Mouse (Mus musculus): ENCODE data around the gene Cacna2d3. TPM values are rescaled to one million over a fixed set of nuclear protein-coding genes. Genes with fewer than 3 reads are reported as not detected.

Gene Cacna2d3
- total and polyA plus RNA-seq, 2 experiments from 2014 or later = 0.19 TPM; not detected in 1

DNA sequence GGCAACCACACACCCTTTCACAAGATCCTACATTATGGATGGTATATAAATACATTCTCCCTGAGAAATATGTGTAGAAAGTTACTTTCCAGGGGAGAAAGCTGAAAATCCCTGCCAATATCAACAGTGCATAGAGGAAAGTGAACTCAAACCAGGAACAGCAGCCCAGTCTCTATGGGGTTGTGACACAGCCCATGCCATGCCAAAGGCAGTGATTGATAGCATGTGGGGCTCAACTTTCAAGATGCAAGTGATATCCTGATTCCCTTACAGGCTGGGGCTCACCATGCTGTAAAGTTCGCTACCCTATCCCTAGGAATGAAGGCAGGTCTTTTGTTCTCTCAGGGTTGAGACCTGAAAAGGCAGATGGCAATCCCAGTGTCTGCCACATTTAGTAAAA, 229.9 kb downstream of the Cacna2d3 start:
- Histone ChIP-seq H3K9me3 (replicated peaks; ENCODE audit: control insufficient read depth, low read length) (no peaks in the 10 kb centered on the region), H3K27ac (ENCODE audit: low read depth) (no peak overlapping the region), H3K27me3 (ENCODE audit: control insufficient read depth, insufficient read depth, low read length) (no peaks in the 10 kb centered on the region), H3K4me3 (ENCODE audit: low read depth, low read length) (no peak overlapping the region), H3K4me1 (ENCODE audit: control insufficient read depth, insufficient read depth) (no peaks in the 10 kb centered on the region), H3K4me2 (ENCODE audit: low read depth, low read length) (no peak overlapping the region), H3K36me3 (replicated peaks; ENCODE audit: control insufficient read depth, insufficient read depth, low read length) (no peaks in the 10 kb centered on the region), H3K9ac (replicated peaks; ENCODE audit: low read depth, low read length) (no peak overlapping the region)
- TF ChIP-seq EP300 (IDR thresholded peaks at IDR 0.05; ENCODE audit: low read depth) = no peak
- no peak for TF ChIP-seq CTCF (IDR thresholded peaks at IDR 0.05; ENCODE audit: low read depth)
- 68% methylated on average over 1 of the region's 1 CpGs for WGBS
- DNase-seq (ENCODE audit: low spot score) (no peak), ATAC-seq (ENCODE audit: insufficient read depth, low read depth) (no peak)

DNA sequence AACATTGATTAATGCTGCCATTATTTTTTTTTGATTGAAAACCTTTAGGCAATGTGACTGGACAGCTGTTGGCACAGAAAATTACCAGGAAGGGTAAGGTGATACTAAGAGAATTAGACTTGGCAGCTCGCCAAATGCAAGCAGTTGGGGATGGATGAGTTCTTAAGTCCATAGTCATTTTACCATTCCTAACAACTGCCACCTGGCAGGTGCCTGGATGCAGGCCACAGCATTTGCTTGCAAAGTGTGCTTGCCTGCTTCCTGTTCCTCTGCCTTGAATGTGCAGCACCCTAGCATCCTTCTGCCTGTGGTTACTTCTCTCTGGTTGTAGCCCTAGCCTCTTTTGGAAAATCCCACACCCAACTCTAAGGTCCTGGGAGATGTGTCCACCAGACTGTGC, 236.2 kb downstream of the Cacna2d3 start:
- DNase-seq (ENCODE audit: low spot score) = no peak
- H3K9me3 ChIP-seq (replicated peaks; ENCODE audit: control insufficient read depth, low read length) = no peaks in the 10 kb centered on the region
- H3K4me1 ChIP-seq (ENCODE audit: control insufficient read depth, insufficient read depth) = no peaks in the 10 kb centered on the region
- H3K4me3 ChIP-seq (ENCODE audit: low read depth, low read length) = no peak overlapping the region
- no peak overlapping the region for H3K9ac ChIP-seq (replicated peaks; ENCODE audit: low read depth, low read length)
- TF ChIP-seq CTCF (IDR thresholded peaks at IDR 0.05; ENCODE audit: low read depth) (no peak), EP300 (IDR thresholded peaks at IDR 0.05; ENCODE audit: low read depth) (no peak)
- no peaks in the 10 kb centered on the region for H3K27me3 ChIP-seq (ENCODE audit: control insufficient read depth, insufficient read depth, low read length)
- H3K27ac ChIP-seq (ENCODE audit: low read depth) = no peak overlapping the region
- WGBS = 41% methylated on average over 1 of the region's 1 CpGs
- no peak overlapping the region for H3K4me2 ChIP-seq (ENCODE audit: low read depth, low read length)
- no peaks in the 10 kb centered on the region for H3K36me3 ChIP-seq (replicated peaks; ENCODE audit: control insufficient read depth, insufficient read depth, low read length)
- no peak for ATAC-seq (ENCODE audit: insufficient read depth, low read depth)

DNA sequence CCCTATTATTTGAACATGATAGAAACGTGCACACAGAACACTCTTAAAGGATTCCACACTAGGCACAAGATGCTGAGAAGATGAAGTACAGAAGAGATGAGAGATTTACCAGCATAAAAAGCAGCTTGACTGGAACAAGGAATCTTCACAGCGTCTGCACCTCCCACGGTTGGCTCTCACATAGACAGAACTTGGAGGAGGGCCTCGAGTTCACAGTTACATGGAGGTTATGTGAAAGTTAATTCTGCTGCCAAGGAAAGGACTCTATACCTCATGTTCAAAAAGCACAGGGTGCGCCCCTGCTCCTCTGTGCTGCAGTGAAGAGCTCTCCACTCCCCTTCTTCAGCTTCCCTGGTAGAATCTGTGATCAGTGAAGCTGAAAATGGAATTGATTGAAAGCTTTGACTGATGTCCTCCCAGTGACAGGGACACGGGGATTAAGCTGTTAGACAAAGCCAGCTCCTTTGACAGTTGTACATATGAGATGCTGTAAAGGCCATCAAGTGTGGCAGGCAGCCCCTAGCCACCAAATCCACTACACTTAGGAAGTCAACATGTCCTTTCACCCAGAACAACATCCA, 243.2 kb downstream of the Cacna2d3 start:
- TF ChIP-seq CTCF (IDR thresholded peaks at IDR 0.05; ENCODE audit: low read depth) = no peak
- no peak for TF ChIP-seq EP300 (IDR thresholded peaks at IDR 0.05; ENCODE audit: low read depth)
- H3K4me3 ChIP-seq (ENCODE audit: low read depth, low read length) = no peak overlapping the region

DNA sequence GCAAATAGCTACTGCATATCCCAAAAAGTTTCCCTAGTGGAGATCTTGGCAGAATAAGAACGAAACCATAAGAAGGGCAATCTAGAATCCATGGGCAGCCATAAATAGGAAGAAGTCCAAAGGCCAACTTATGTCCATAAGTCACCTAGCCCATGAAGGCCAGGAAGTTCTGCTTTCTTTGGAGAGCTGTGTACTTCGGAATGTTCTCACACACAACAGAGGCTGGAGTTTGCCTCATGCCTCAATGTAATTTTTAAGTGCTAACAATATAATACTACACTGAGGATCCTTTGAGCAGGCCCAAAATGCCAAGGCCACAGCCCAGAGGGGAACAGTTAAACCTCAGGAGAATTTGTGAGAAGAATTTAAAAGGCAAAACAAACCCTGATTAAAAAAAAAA, 257.4 kb downstream of the Cacna2d3 start:
- Histone ChIP-seq H3K27me3 (ENCODE audit: control insufficient read depth, insufficient read depth, low read length) (no peaks in the 10 kb centered on the region), H3K4me1 (ENCODE audit: control insufficient read depth, insufficient read depth) (no peaks in the 10 kb centered on the region), H3K36me3 (replicated peaks; ENCODE audit: control insufficient read depth, insufficient read depth, low read length) (no peaks in the 10 kb centered on the region), H3K27ac (ENCODE audit: low read depth) (no peak overlapping the region), H3K9ac (replicated peaks; ENCODE audit: low read depth, low read length) (no peak overlapping the region), H3K9me3 (replicated peaks; ENCODE audit: control insufficient read depth, low read length) (no peaks in the 10 kb centered on the region), H3K4me2 (ENCODE audit: low read depth, low read length) (no peak overlapping the region), H3K4me3 (ENCODE audit: low read depth, low read length) (no peak overlapping the region)
- no peak for TF ChIP-seq CTCF (IDR thresholded peaks at IDR 0.05; ENCODE audit: low read depth)
- TF ChIP-seq EP300 (IDR thresholded peaks at IDR 0.05; ENCODE audit: low read depth) = no peak
- 79% methylated on average over 2 of the region's 2 CpGs for WGBS
- no peak for ATAC-seq (ENCODE audit: insufficient read depth, low read depth)
- no peak for DNase-seq (ENCODE audit: low spot score)

More for the DNA sequence above, 243.2 kb downstream of the Cacna2d3 start:
- Histone ChIP-seq H3K4me1 (ENCODE audit: control insufficient read depth, insufficient read depth) (no peaks in the 10 kb centered on the region), H3K27me3 (ENCODE audit: control insufficient read depth, insufficient read depth, low read length) (no peaks in the 10 kb centered on the region), H3K4me2 (ENCODE audit: low read depth, low read length) (no peak overlapping the region), H3K9ac (replicated peaks; ENCODE audit: low read depth, low read length) (no peak overlapping the region), H3K27ac (ENCODE audit: low read depth) (no peak overlapping the region), H3K36me3 (replicated peaks; ENCODE audit: control insufficient read depth, insufficient read depth, low read length) (no peaks in the 10 kb centered on the region), H3K9me3 (replicated peaks; ENCODE audit: control insufficient read depth, low read length) (no peaks in the 10 kb centered on the region)
- no peak for DNase-seq (ENCODE audit: low spot score)
- ATAC-seq (ENCODE audit: insufficient read depth, low read depth) = no peak
- WGBS = 56% methylated on average over 6 of the region's 6 CpGs

DNA sequence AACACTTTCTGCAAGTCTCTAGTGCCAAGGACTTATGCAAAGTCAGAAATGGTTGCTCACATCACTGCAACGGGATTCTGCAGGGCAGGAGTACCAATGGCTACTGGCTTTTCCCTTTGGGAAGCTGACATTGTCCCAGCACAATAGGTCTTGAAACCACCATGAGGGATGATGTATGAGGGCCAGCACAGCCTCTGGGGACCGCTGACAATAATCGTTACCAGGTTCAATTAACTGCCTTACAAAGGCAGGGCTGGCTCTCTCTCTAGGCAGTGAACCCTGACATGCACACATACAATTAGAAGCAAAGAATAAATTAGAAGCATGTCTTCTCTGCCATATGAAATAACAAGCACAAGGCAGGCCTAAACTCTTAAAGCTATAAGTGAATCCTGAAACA, 272.5 kb downstream of the Cacna2d3 start:
- no peak for DNase-seq (ENCODE audit: low spot score)
- H3K27me3 ChIP-seq (ENCODE audit: control insufficient read depth, insufficient read depth, low read length) = no peaks in the 10 kb centered on the region
- WGBS = 70% methylated on average over 3 of the region's 3 CpGs
- no peaks in the 10 kb centered on the region for H3K9me3 ChIP-seq (replicated peaks; ENCODE audit: control insufficient read depth, low read length)
- H3K4me3 ChIP-seq (ENCODE audit: low read depth, low read length) = no peak overlapping the region
- H3K36me3 ChIP-seq (replicated peaks; ENCODE audit: control insufficient read depth, insufficient read depth, low read length) = no peaks in the 10 kb centered on the region
- no peaks in the 10 kb centered on the region for H3K4me1 ChIP-seq (ENCODE audit: control insufficient read depth, insufficient read depth)
- TF ChIP-seq CTCF (IDR thresholded peaks at IDR 0.05; ENCODE audit: low read depth) = no peak
- no peak for TF ChIP-seq EP300 (IDR thresholded peaks at IDR 0.05; ENCODE audit: low read depth)
- no peak overlapping the region for H3K9ac ChIP-seq (replicated peaks; ENCODE audit: low read depth, low read length)
- H3K4me2 ChIP-seq (ENCODE audit: low read depth, low read length) = no peak overlapping the region
- no peak for ATAC-seq (ENCODE audit: insufficient read depth, low read depth)
- H3K27ac ChIP-seq (ENCODE audit: low read depth) = no peak overlapping the region

Data from heart, postnatal 0 days (tissue).